Comparison of ENCODE assay signal across 14 mouse cellular contexts in the genomic region with DNA sequence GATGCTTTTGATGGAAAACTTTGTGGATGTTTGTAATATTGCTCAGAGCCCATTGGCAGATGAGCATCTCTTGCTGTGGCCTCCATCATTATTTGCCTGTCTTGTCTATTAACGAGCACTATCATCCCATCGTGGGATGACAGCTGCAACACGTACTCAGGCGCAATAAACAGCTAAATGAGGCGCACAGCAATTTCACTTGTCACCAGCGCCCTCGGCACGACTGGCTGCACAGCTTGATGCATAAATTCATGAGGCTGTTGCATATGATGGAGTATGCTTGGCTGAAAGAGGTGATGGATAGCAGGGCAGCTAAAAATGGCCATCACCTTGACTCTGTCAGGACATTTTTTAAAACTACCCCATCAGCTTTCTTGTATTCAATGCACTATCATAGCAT.
DNase-seq lines count a peak whose midpoint lies in the region; ATAC-seq lines count a peak whose summit lies in the region.
"Had no signal": no experiment of that assay in that cellular context is flagged by ENCODE, and none has a peak within 500 bp of the region (broad histone marks: within the 10 kb centered on the region; RNA-seq: fewer than 3 reads in every experiment).

No protein-coding gene starts in this region.

- no peaks in the 10 kb centered on the region for H3K9me3 ChIP-seq in forebrain, embryonic 14.5 days (replicated peaks; ENCODE audit: control insufficient read depth, low read length)
- H3K9me3 ChIP-seq in hindbrain, embryonic 16.5 days (ENCODE audit: control insufficient read depth, low read length): no peaks in the 10 kb centered on the region
- H3K9me3 ChIP-seq in neural tube, embryonic 12.5 days: no peaks in the 10 kb centered on the region
- H3K9me3 ChIP-seq: embryonic facial prominence, embryonic 13.5 days had no signal

- ATAC-seq in forebrain, embryonic 14.5 days: peak; percentile 85
- peak; percentile 76; the same call in 1 of the 2 replicates for ATAC-seq in hindbrain, embryonic 16.5 days
- peak; percentile 81 for ATAC-seq in neural tube, embryonic 12.5 days (ENCODE audit: low FRiP score, low read depth)
- ATAC-seq: intestine, embryonic 16.5 days; Patski had no signal

- H3K27ac ChIP-seq in forebrain, embryonic 14.5 days (ENCODE audit: low read depth, low read length): no peak overlapping the region
- no peak overlapping the region for H3K27ac ChIP-seq in hindbrain, embryonic 16.5 days (ENCODE audit: low read depth, low read length)
- H3K27ac ChIP-seq in neural tube, embryonic 12.5 days: no peak overlapping the region
- H3K27ac ChIP-seq: embryonic facial prominence, embryonic 13.5 days had no signal

- peak; percentile 45 for DNase-seq in embryo, embryonic 10 days (ENCODE audit: low spot score)
- DNase-seq in embryo, embryonic 9.5 days (ENCODE audit: extremely low spot score): no peak
- DNase-seq in forebrain, embryonic 14.5 days (ENCODE audit: low spot score): peak; percentile 73
- no peak for DNase-seq in layer of hippocampus, adult 11-12 months (ENCODE audit: low spot score)
- no peak for DNase-seq in right cerebral cortex, adult 2 months (ENCODE audit: low spot score in 2 of 2)
- no peak for DNase-seq in thymus, postnatal 10 days (ENCODE audit: low spot score in 2 of 2)
- DNase-seq: cerebellum, adult 2 months; kidney, postnatal 14 days; lung, adult 18-20 months had no signal

- H3K4me2 ChIP-seq in forebrain, embryonic 14.5 days (ENCODE audit: low read length): peak overlapping the region; percentile 16; the same call in 1 of the 2 replicates
- H3K4me2 ChIP-seq in hindbrain, embryonic 16.5 days (ENCODE audit: low read length): 0 out of 2 replicates have a peak overlapping the region, but pooled peaks have one; percentile 10
- H3K4me2 ChIP-seq in neural tube, embryonic 12.5 days (replicated peaks): no peak overlapping the region
- H3K4me2 ChIP-seq: embryonic facial prominence, embryonic 13.5 days had no signal

- no peak overlapping the region for H3K9ac ChIP-seq in forebrain, embryonic 14.5 days (ENCODE audit: low read length)
- H3K9ac ChIP-seq in hindbrain, embryonic 16.5 days (ENCODE audit: low read depth, low read length): no peak overlapping the region
- no peak overlapping the region for H3K9ac ChIP-seq in neural tube, embryonic 12.5 days
- H3K9ac ChIP-seq: embryonic facial prominence, embryonic 13.5 days had no signal

- no peaks in the 10 kb centered on the region for H3K27me3 ChIP-seq in forebrain, embryonic 14.5 days (replicated peaks; ENCODE audit: control insufficient read depth, insufficient read depth, low read length)
- no peaks in the 10 kb centered on the region for H3K27me3 ChIP-seq in hindbrain, embryonic 16.5 days (replicated peaks; ENCODE audit: control insufficient read depth, insufficient read depth, low read length)
- no peaks in the 10 kb centered on the region for H3K27me3 ChIP-seq in neural tube, embryonic 12.5 days (replicated peaks)
- H3K27me3 ChIP-seq: embryonic facial prominence, embryonic 13.5 days; Patski had no signal

- 12% methylated on average over 8 of the region's 8 CpGs for WGBS in forebrain, embryonic 14.5 days
- 12% methylated on average over 8 of the region's 8 CpGs for WGBS in hindbrain, embryonic 16.5 days
- WGBS in neural tube, embryonic 12.5 days: 24% methylated on average over 8 of the region's 8 CpGs

- H3K4me3 ChIP-seq in forebrain, embryonic 14.5 days (ENCODE audit: low read depth, low read length): no peak overlapping the region
- no peak overlapping the region for H3K4me3 ChIP-seq in hindbrain, embryonic 16.5 days (ENCODE audit: low read length)
- no peak overlapping the region for H3K4me3 ChIP-seq in neural tube, embryonic 12.5 days
- H3K4me3 ChIP-seq: embryonic facial prominence, embryonic 13.5 days had no signal

- H3K4me1 ChIP-seq in forebrain, embryonic 14.5 days (ENCODE audit: control insufficient read depth, insufficient read depth, low read length): 0 out of 2 replicates have a peak, but pooled peaks cover 3% of the 10 kb centered on the region
- H3K4me1 ChIP-seq in hindbrain, embryonic 16.5 days (ENCODE audit: control insufficient read depth, insufficient read depth, low read depth, low read length): no peaks in the 10 kb centered on the region
- H3K4me1 ChIP-seq in neural tube, embryonic 12.5 days: no peaks in the 10 kb centered on the region
- H3K4me1 ChIP-seq: embryonic facial prominence, embryonic 13.5 days had no signal

- H3K36me3 ChIP-seq in forebrain, embryonic 14.5 days (ENCODE audit: control insufficient read depth, insufficient read depth, low read length): no peaks in the 10 kb centered on the region
- H3K36me3 ChIP-seq in hindbrain, embryonic 16.5 days (ENCODE audit: control insufficient read depth, insufficient read depth, low read length): no peaks in the 10 kb centered on the region
- no peaks in the 10 kb centered on the region for H3K36me3 ChIP-seq in neural tube, embryonic 12.5 days
- H3K36me3 ChIP-seq: embryonic facial prominence, embryonic 13.5 days had no signal

Comparison
In these comparisons a context has a peak if more than half of its experiments do, and no peak if none do; other contexts are left out.
1. DNase-seq: peak in embryo, embryonic 10 days (single experiment) and forebrain, embryonic 14.5 days (single experiment); none in embryo, embryonic 9.5 days (single experiment), layer of hippocampus, adult 11-12 months (single experiment), right cerebral cortex, adult 2 months (0 of 2) and thymus, postnatal 10 days (0 of 2).
2. Peak in every context shown above with its lines, with median percentiles within 50 percentile points of each other: ATAC-seq.